Comparison of ENCODE assay signal across 8 mouse cellular contexts in genomic region chr2:105230333-105230732, GRCm38 (mm10). TPM values are rescaled to one million over a fixed set of nuclear protein-coding genes. Genes with fewer than 3 reads are reported as not detected.
DNase-seq lines count a peak whose midpoint lies in the region; ATAC-seq lines count a peak whose summit lies in the region.

No protein-coding gene starts in this region.

- intact Hi-C loops in heart, postnatal 10 days (cut with DNase I) = loop anchor here (1.0 to 10.0 kb wide), 5 partner anchors 108 to 546 kb away; partner anchors contain the start of gene Eif3m
- intact Hi-C loops in heart, postnatal 25 days (cut with DNase I) = loop anchor here (1.0 to 10.0 kb wide), 3 partner anchors 158 to 546 kb away; no protein-coding TSS in a partner anchor
- intact Hi-C loops in gastrocnemius, postnatal 14 days (cut with DNase I; ENCODE audit: low total_unique reads) = no loop called here

- ATAC-seq in megakaryocyte, adult 5-6 weeks (ENCODE audit: poor library complexity, severe bottlenecking) = peak; percentile 78

- peak; percentile 71 to 88 for DNase-seq in heart, postnatal 10 days
- DNase-seq in heart, postnatal 25 days (ENCODE audit: low spot score) = no peak
- peak; percentile 82 for DNase-seq in NIH3T3 (ENCODE audit: low read depth)
- peak; percentile 69 to 77 for DNase-seq in cerebellum, postnatal 36 days
- peak; percentile 43 for DNase-seq in gastrocnemius, postnatal 14 days
- DNase-seq in layer of hippocampus, adult 18-20 months (ENCODE audit: low spot score in 2 of 2) = peak; percentile 12 to 75
- DNase-seq in right cerebral cortex, postnatal 4 days = peak; percentile 86

RNA-seq across cellular contexts. Expression of gene Them7, which starts 6.2 kb away (rescaled TPM):
- total RNA-seq in heart, postnatal 10 days (2021) = 1 to 10 TPM in 1 of 2 experiments, under 1 TPM in 1; 0.98 to 1.1 TPM
- 1 to 10 TPM; 1.8 to 2.0 TPM for total RNA-seq in heart, postnatal 25 days (2021)
- not detected for total RNA-seq in gastrocnemius, postnatal 14 days (2021)
- not detected for total RNA-seq in layer of hippocampus, adult 18-20 months (2021)
- 0.65 TPM in 1 of 2 replicates, not detected in the other for total RNA-seq in megakaryocyte, adult 5-6 weeks (2015)
- 0.81 TPM in 1 of 2 replicates, not detected in the other for total RNA-seq in megakaryocyte, adult 5-6 weeks (2017)
